Mouse (Mus musculus): ENCODE measurements around the gene Tead2. TPM values are rescaled to one million over a fixed set of nuclear protein-coding genes. Genes with fewer than 3 reads are reported as not detected.

The Tead2 gene
- total RNA-seq, 2 experiments from 2014 or later = 40.0 to 51.4 TPM

DNA sequence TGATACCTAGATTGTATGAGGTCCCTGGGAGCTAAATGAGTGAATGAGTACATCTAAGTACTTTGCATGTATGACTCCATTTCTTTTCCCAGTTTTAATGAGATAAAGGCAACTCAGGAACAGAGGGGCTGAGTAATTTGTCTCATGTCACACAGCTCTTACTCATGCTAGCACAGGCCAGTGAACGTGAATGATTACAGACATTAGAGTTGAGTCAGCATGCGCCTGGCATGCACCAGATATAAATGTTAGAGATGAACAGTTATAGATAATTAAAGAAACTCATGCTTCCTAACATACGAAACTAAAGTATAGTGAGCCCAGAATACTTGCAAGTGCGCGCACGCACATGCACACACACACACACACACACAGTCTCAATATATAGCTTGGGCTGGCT is 25.4 kb upstream of the Tead2 start:
- DNase-seq (ENCODE audit: low spot score in 2 of 2) = no peak

- no peak for DNase-seq (ENCODE audit: low spot score in 2 of 2)
Measured at GRCm38 (mm10) chr7:45191161-45191560, 24.4 kb upstream of the Tead2 start.

- DNase-seq (ENCODE audit: low spot score in 2 of 2) = peak in 1 of 2 experiments; percentile 71
Measured at GRCm38 (mm10) chr7:45191803-45192363, 23.7 kb upstream of the Tead2 start.

GRCm38 (mm10) chr7:45192585-45193310 is 22.8 kb upstream of the Tead2 start:
- DNase-seq (ENCODE audit: low spot score in 2 of 2) = no peak

DNA sequence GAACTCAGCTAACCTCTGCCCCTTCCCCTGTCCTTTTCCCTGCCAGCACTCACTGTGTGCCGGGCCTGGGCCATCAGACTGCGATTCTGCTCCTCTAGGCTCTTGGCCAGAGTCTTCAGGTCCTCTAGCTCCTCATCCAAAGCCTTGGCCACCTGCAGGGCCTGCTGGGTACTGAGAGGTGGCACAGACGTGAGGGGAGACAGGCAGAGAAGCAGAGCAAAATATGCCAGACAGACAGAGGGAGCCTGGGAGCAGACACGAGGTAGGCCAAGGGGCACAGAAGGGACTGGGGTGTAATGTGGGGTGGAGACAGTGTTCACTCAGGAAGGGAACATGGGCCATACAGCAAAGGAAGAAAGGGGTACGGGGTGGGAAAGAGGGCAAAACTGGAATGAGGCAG is 22.1 kb upstream of the Tead2 start:
- DNase-seq (ENCODE audit: low spot score in 2 of 2) = no peak

DNA sequence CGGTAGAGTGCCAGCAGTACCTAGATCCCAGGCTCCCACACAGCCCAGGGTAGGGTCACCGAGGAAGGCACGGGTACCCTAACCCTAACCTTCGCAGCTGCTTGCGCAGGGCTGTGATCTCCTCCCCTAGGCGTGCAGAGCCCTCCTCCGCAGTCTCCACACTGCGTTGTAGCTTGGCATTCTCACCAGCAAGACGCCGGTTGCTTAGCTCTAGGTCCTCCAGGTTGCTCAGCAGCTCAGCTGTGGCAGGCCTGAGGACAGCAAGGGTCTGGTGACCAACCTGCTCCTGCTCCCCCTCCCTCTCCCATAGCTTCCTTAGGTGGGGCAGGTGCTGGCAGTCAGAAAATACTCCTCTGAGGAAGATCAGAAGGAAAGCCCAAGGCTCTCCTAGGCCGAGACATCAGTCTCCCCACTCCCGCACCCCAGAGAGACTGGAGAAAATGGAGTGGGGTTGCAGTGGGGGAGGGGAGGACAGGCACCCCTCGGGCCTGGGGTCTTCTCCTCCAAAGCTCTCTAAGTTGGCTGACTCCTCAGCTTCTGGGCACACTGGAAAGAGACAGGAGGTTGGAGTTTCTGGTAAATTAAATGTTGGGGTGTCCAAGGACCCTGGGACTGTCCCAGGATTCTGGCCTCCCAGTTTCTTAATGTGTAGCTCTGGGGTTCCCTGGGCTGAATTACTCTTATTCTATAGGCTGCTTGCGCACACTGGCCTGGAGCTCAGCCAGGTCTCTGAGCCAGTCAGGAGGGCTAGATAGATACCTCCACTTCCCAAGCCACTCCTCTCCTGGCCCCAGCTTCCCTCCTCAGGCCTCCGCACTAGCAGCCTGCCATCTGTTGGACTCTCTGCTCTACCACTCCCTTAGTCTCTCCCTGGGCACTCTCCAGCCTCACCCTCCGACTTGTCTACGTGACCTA is 21.4 kb upstream of the Tead2 start:
- DNase-seq (ENCODE audit: low spot score in 2 of 2) = no peak

DNA sequence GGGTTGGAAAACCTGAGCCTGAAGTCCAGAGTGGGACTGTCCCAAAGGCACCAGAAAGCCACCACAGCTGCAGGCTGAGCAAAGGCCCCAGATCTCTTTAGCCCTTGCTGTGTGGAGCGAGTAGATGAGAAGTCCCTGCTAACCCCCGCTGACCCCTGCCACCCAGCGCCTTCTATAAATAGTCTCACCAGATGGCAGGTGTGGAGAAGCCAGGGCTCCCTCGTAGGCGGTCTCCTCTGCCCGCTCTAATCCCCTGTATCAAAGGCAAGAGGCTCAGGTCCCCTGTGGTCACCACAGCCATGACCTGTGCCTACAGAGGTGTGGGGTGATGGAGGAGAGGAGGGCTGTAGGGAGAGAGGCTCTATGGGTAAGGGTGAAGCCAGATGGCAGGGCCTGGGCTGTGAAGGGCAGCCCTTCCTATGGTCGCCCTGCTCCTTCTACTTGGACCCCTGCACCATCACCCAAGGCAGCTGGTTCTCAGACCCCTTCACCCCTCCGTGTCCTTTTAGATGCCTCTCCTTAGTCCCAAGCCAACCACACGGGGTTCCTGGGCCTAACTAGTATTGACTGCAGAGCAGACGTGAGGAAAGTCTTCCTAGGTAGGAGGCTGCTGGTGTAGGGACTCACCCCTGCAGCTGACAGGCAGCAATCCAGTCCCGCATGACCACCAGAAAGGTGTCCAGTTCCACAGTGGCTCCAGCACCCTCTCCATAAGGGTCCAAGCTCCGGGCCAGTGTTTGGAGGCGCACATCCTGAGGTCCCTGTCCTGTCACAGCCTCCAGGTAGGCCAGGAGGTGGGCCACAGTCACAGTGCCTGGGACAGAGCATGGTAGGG is 20.0 kb upstream of the Tead2 start:
- DNase-seq (ENCODE audit: low spot score in 2 of 2) = no peak

GRCm38 (mm10) chr7:45196176-45196535 is 19.4 kb upstream of the Tead2 start:
- DNase-seq (ENCODE audit: low spot score in 2 of 2) = no peak

DNA sequence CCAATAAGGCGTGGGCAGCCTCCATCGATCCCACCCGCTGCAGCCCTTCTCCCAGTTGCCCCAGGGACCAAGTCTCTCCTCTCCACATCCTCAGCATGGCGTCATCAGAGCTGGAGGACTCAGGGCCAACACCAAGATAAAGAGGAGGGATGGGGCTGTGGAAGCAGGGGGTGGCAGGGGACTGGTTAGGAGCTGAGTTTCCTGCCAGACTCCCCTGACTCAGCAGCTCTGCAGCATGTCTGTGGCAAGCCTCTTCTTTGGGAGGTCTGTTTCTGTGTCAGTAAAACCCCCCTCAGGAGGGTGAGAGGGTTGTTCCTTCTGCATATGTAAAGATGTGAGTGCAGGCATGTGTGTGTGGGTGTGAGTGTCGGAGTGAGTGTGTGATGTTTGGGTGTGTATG is 18.6 kb upstream of the Tead2 start:
- no peak for DNase-seq (ENCODE audit: low spot score in 2 of 2)

DNA sequence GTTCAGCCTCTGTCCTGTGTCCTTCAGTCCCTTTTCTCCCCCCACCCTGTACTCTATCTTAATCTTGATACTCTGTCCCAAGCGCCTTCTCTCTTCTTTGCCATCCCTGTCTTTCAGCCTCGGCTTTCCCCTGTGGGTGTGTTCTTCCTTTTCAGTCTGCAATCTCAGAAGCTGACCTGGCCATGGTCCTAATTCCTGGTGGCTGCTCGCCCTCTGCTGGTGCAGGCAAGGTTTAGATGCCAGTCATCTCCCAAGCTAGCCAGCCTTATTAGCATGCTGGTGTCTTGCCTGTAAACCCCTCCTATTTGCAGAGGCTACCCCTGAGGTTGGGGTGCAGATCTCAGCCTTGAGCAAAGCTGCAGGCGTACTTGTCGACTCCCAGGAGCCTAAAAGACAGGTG is 17.1 kb upstream of the Tead2 start:
- DNase-seq (ENCODE audit: low spot score in 2 of 2) = peak in 1 of 2 experiments; percentile 73

GRCm38 (mm10) chr7:45198961-45199360 is 16.6 kb upstream of the Tead2 start:
- no peak for DNase-seq (ENCODE audit: low spot score in 2 of 2)

- DNase-seq (ENCODE audit: low spot score in 2 of 2) = no peak
Measured at GRCm38 (mm10) chr7:45202654-45203053, 12.9 kb upstream of the Tead2 start.

DNA sequence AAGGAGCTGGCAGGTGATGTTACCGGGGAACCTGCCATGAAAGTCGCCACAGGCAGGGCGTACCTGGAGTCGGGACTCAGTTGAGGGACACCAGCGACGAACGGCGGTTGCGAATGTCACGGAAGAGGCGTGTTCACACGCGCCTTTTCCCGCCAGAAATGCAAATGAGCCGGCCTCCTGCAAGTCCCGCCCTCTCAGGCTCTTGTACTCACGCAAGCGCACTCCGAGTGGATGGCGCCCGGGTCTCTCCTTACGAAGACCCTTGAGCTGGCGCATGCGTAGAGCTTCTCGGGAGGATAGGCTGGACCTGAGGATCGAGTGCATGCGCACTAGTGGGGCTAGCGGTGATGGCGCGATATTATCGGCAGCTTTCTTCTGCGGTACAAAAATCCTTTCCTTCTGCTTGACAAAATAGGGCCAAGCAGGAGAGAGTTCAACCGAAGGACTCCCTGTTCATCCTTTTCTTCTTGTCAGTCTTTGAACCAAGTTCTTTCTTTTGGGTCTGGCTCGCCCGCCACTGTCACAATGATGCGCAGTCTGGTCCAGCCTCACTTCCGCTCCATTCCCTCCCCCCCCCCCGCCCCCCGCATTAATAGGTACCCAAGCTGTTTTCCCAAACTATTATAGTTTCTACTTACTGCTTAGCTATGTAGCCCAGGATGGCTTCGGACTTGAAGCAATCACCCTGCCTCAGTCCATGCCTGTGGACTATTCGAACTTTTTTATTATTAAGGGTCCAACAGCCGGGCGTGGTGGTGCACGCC is 11.0 kb upstream of the Tead2 start, which contains the start of gene Ccdc155:
TSS of gene Ccdc155 (minus strand) at position 513 of the 764 bp plus-strand sequence.
- peak; percentile 71 to 87 for DNase-seq (ENCODE audit: low spot score in 2 of 2)

DNA sequence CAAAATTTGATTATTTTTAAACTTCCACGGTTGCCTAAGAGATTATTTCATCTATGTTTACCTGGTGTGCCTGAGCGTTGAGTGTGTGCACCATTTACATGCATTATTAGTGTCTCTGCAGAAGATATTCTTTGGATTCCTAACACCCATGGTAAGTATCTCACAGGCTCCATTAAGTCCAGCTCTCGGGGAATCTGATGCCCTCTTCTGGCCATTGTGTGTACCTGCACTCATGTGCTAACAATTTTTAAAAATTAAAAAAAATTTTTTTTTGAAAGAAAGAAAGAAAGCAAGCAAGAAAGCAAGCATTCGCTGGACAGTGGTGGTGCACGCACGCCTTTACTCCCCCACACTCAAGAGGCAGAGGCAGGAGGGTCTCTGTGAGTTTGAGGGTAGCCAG is 7.3 kb upstream of the Tead2 start:
- no peak for DNase-seq (ENCODE audit: low spot score in 2 of 2)

GRCm38 (mm10) chr7:45211070-45211469 is 4.5 kb upstream of the Tead2 start:
- no peak for DNase-seq (ENCODE audit: low spot score in 2 of 2)

DNA sequence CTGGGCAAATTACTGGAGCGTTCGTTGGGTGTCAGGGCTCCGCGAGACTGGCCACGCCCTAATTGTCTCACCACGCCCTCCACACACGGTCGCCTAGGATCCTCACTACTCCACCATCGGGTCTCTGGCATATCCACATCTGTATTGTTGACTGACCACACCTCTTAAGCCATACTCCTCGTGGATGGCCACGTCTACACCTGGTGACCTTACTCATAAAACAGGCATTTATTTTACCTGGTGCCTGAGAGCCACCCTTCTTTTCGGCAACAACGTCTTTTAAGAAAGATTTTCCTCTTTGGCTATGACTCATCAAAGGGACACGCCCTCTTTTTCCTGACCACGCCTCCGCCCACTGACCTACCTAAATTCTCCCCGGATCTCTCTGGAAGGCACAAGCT is 3.7 kb upstream of the Tead2 start, which contains the start of gene Dkkl1:
TSS of gene Dkkl1 (minus strand) at position 297 of the 401 bp plus-strand sequence.
- DNase-seq (ENCODE audit: low spot score in 2 of 2) = no peak

GRCm38 (mm10) chr7:45212356-45212755 is 3.2 kb upstream of the Tead2 start:
- no peak for DNase-seq (ENCODE audit: low spot score in 2 of 2)

- no peak for DNase-seq (ENCODE audit: low spot score in 2 of 2)
Measured at GRCm38 (mm10) chr7:45213708-45214107, 1.8 kb upstream of the Tead2 start.

GRCm38 (mm10) chr7:45216442-45217183 is 1.1 kb downstream of the Tead2 start:
- DNase-seq (ENCODE audit: low spot score in 2 of 2) = peak; percentile 59 to 82
